Mouse (Mus musculus) heart, postnatal 25 days (tissue): Measurements from ENCODE around the gene B3gnt2. TPM values are rescaled to one million over a fixed set of nuclear protein-coding genes. Genes with fewer than 3 reads are reported as not detected.

ENCODE experiments used
- total RNA-seq, 2 experiments: library from RNA; stranded (reverse); gene quantifications; 2 replicates each; pipeline ENCODE4 v1.2.3; 2021

Gene B3gnt2
- total RNA-seq, 2 experiments from 2014 or later = 4.8 to 6.0 TPM

Other genes with a start within 250 kb of the B3gnt2 start
- gene Zrsr1, start 111.0 kb upstream of the B3gnt2 start, total RNA-seq = 10 to 100 TPM; 12.1 to 13.5 TPM
- gene Gm28048, start 121.1 kb upstream of the B3gnt2 start, total RNA-seq = 1 to 10 TPM; 5.4 to 5.8 TPM
- gene Commd1, start 121.4 kb upstream of the B3gnt2 start, total RNA-seq = 100 to 1,000 TPM; 147 to 169 TPM
- 100 to 1,000 TPM; 114 to 121 TPM for gene Cct4, start 129.6 kb upstream of the B3gnt2 start, total RNA-seq
- gene Fam161a, start 146.6 kb upstream of the B3gnt2 start, total RNA-seq = 1 to 10 TPM; 1.5 to 1.6 TPM